Mouse (Mus musculus) kidney, postnatal 0 days (tissue): Measurements from ENCODE around the gene Hmcn1. TPM values are rescaled to one million over a fixed set of nuclear protein-coding genes. Genes with fewer than 3 reads are reported as not detected.

Source experiments
- ATAC-seq: fragments of 200-750 bp; cut with Nextera tagmentation; replicated peaks from 2 replicates; pipeline ENCODE4 v1.8.0; 2017; ENCODE audit warnings: low read depth, moderate number of reproducible peaks, moderate TSS enrichment, moderate library complexity; ENCODE audit not compliant: low FRiP score
- DNase-seq: peaks from one replicate; pipeline ENCODE4 v3.0.0-alpha.2; 2016; ENCODE audit warnings: low spot score
- H3K27ac ChIP-seq: fragments of 300-500 bp; sonication (generic); 2 replicates; pipeline ENCODE4 v1.5.1; 2014; ENCODE audit warnings: mild to moderate bottlenecking
- H3K27me3 ChIP-seq: fragments of 300-500 bp; sonication (generic); 2 replicates; pipeline ENCODE4 v1.6.1; 2014; ENCODE audit warnings: low read length, mixed read lengths; ENCODE audit not compliant: insufficient read depth
- H3K36me3 ChIP-seq: fragments of 300-500 bp; sonication (generic); 2 replicates; pipeline ENCODE4 v1.6.1; 2014; ENCODE audit warnings: low read length, mixed read lengths; ENCODE audit not compliant: insufficient read depth
- H3K4me1 ChIP-seq: fragments of 300-500 bp; sonication (generic); replicated peaks from 2 replicates; pipeline ENCODE4 v1.6.1; 2014; ENCODE audit warnings: antibody characterized with exemption, low read length, mixed read lengths; ENCODE audit not compliant: insufficient read depth
- H3K4me2 ChIP-seq: fragments of 300-500 bp; sonication (generic); 2 replicates; pipeline ENCODE4 v1.6.1; 2014; ENCODE audit warnings: mild to moderate bottlenecking, low read length, moderate library complexity, mixed read lengths
- H3K4me3 ChIP-seq: fragments of 300-500 bp; sonication (generic); replicated peaks from 2 replicates; pipeline ENCODE4 v1.5.1; 2014; ENCODE audit warnings: low read depth, low read length
- H3K9ac ChIP-seq: fragments of 300-500 bp; sonication (generic); 2 replicates; pipeline ENCODE4 v1.6.1; 2014; ENCODE audit warnings: low read depth, low read length
- H3K9me3 ChIP-seq: fragments of 300-500 bp; sonication (generic); replicated peaks from 2 replicates; pipeline ENCODE4 v1.6.1; 2016; ENCODE audit warnings: low read length, inconsistent platforms, mixed read lengths
- CTCF ChIP-seq: IDR thresholded peaks from 2 replicates; pipeline ENCODE4 v1.5.1; 2016; ENCODE audit warnings: antibody characterized with exemption, low read depth, mild to moderate bottlenecking, moderate library complexity
- WGBS: fragments of 180-500 bp; shearing (Covaris S2); extraction: QIAGEN DNeasy Blood & Tissue Kit; methylation state at CpG from one replicate; pipeline ENCODE4 v1.1.7; 2014; 5-methylcytosine and 5-hydroxymethylcytosine counted together
- polyA plus RNA-seq: library from polyadenylated mRNA; unstranded; fragments of >200 nt; fragmentation: Nextera tagmentation; extraction: Ambion mirVana; gene quantifications from 2 replicates; pipeline ENCODE4 v1.2.1, GENCODE M21; 2015

Gene Hmcn1
- polyA plus RNA-seq, 1 experiment from 2014 or later: 31.6 TPM

DNA sequence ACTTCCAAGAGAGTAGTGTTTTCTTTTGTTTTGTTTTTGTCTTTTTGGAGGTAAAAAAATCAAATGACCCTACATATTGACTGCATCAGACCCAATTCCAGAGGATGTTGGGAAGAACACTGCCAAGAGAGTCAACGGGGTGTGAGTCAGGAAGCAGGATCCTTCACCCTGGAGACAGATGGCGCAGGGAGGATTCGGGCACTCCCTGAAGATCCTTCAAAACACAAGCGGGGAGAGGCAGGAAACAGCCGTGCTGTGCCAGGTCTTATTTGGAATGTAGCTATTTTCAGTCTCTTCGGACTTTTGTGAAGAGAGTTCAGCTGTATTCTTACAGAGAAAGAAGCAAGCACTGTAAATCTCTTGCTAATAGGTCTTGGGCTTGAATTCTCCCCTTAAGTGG, 120.0 kb downstream of the Hmcn1 start:
- Histone ChIP-seq H3K9ac (no peak overlapping the region), H3K4me2 (no peak overlapping the region), H3K36me3 (no peaks in the 10 kb centered on the region), H3K27me3 (no peaks in the 10 kb centered on the region), H3K4me1 (no peaks in the 10 kb centered on the region), H3K27ac (peak overlapping the region; percentile 44), H3K9me3 (no peaks in the 10 kb centered on the region), H3K4me3 (no peak overlapping the region)
- TF ChIP-seq CTCF: no peak
- 25% methylated on average over 6 of the region's 6 CpGs for WGBS
- ATAC-seq (no peak; the same call in 1 of the 2 replicates), DNase-seq (peak; percentile 84)

DNA sequence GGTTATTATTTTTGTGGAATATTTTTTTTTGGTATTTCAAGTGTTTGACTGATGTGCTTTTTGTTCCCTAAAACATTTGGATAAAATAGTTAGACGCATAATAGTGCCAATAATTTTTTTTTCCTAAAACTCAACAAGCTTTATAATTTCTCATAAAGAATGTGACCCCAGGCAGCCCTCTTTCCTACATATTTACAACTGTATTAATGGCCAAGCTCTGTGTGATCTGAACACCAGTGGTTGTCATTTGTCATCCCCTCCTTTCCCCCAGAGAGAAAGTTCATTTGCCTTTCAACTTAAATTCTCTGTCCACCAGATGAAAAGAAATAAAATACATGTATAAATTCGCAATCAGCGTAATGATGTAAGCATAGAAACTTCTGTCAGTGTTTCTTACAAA, 121.1 kb downstream of the Hmcn1 start:
- TF ChIP-seq CTCF: no peak
- no peak overlapping the region for H3K9ac ChIP-seq
- DNase-seq (peak; percentile 81), ATAC-seq (no peak)
- H3K4me1 ChIP-seq: no peaks in the 10 kb centered on the region
- no peak overlapping the region for H3K4me2 ChIP-seq
- H3K9me3 ChIP-seq: no peaks in the 10 kb centered on the region
- WGBS: 72% methylated on average over 3 of the region's 3 CpGs
- no peak overlapping the region for H3K27ac ChIP-seq
- H3K27me3 ChIP-seq: no peaks in the 10 kb centered on the region
- no peak overlapping the region for H3K4me3 ChIP-seq
- no peaks in the 10 kb centered on the region for H3K36me3 ChIP-seq

DNA sequence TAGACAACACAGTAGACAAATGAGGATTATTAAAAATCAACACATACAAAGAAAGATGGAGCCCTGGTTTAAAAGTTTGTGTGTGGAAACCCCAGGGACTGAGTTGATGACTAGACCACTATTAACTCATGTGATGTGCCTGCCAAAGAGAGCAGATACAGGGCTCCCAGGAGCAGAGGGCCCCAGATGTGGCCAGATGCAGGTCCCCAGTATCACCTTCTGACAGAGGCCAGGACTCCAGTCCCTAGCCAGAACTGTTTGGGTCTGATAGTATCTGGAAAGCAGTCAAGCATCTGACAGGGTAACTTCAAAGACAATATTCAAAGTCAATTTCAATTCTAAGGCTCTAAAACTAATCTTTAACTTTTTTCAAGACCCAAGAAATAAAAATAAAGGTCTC, 124.0 kb downstream of the Hmcn1 start:
- no peaks in the 10 kb centered on the region for H3K4me1 ChIP-seq
- no peak overlapping the region for H3K27ac ChIP-seq
- no peaks in the 10 kb centered on the region for H3K27me3 ChIP-seq
- no peaks in the 10 kb centered on the region for H3K9me3 ChIP-seq
- ATAC-seq (no peak), DNase-seq (no peak)
- TF ChIP-seq CTCF: no peak
- H3K4me2 ChIP-seq: no peak overlapping the region
- no peak overlapping the region for H3K4me3 ChIP-seq
- H3K36me3 ChIP-seq: no peaks in the 10 kb centered on the region
- no peak overlapping the region for H3K9ac ChIP-seq

DNA sequence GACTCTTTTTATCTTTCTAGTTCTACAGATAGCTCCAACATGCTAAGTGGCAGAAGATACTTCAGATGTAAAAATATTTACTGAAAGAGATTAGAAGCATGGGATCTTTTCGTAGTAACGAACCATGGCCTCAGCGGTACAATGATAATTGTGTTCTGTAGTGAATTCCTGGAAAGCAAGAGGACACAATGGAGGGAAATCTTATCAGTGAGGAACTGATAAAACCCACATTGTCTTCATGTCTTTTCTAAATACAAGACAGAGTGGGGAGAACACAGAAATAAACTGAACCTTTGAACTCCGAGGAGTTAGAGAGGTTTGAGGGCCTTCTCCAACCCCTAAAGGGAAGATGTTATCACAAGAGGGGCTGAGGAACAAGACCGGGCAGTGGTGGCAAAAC, 126.6 kb downstream of the Hmcn1 start:
- Histone ChIP-seq H3K27me3 (no peaks in the 10 kb centered on the region), H3K9ac (no peak overlapping the region), H3K36me3 (no peaks in the 10 kb centered on the region), H3K4me1 (no peaks in the 10 kb centered on the region), H3K27ac (no peak overlapping the region), H3K9me3 (no peaks in the 10 kb centered on the region), H3K4me3 (no peak overlapping the region), H3K4me2 (no peak overlapping the region)
- DNase-seq (no peak), ATAC-seq (no peak)
- TF ChIP-seq CTCF: no peak
- WGBS: 67% methylated on average over 5 of the region's 5 CpGs

DNA sequence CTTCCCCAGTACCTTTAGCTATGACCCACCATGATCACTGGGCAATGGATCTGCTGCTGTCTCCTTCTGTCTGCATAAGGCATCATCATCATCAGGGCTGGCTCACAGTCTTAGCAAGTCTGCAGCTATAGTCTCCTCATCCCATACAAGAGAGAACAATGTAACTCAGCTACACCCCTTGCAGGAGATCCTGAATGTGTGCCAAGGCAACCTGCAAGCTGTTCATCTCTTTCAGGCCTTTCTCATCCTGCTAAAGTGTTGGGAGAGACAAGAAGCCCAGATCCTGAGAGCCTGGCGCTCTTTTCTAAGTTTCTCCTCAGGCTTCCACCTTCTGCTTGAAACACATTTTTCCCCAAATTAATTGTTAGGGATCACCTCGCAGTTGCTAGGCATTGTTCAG, 135.5 kb downstream of the Hmcn1 start:
- H3K9ac ChIP-seq: no peak overlapping the region
- H3K27ac ChIP-seq: no peak overlapping the region
- H3K9me3 ChIP-seq: no peaks in the 10 kb centered on the region
- DNase-seq (no peak), ATAC-seq (no peak)
- TF ChIP-seq CTCF: no peak
- no peak overlapping the region for H3K4me2 ChIP-seq
- H3K36me3 ChIP-seq: no peaks in the 10 kb centered on the region
- H3K4me1 ChIP-seq: no peaks in the 10 kb centered on the region
- H3K4me3 ChIP-seq: no peak overlapping the region
- no peaks in the 10 kb centered on the region for H3K27me3 ChIP-seq
- whole genome bisulfite sequencing: 93% methylated on average over 2 of the region's 2 CpGs

DNA sequence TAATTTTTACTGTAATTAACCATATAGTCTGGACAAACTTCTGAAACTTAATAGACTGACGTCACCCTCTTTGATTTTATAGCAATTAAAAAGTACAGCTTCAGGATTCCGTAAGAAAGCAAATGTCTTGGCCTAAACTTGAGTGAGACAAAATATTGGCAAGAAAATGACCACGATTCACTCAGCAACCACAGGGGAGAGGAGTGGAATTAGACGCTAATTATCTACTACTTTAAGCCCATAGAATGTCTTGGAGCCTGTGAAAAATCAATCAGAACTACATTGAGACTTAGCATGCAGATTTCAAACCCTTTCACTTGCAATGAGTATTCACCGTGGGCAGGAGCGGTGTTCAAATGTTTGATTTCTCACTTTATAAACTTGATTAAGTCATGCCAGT, 159.8 kb downstream of the Hmcn1 start:
- WGBS: 82% methylated on average over 6 of the region's 6 CpGs
- ATAC-seq (no peak), DNase-seq (no peak)
- H3K4me2 ChIP-seq: no peak overlapping the region
- no peaks in the 10 kb centered on the region for H3K4me1 ChIP-seq
- no peak overlapping the region for H3K27ac ChIP-seq
- no peak for TF ChIP-seq CTCF
- H3K9me3 ChIP-seq: no peaks in the 10 kb centered on the region
- no peaks in the 10 kb centered on the region for H3K36me3 ChIP-seq
- no peak overlapping the region for H3K9ac ChIP-seq
- H3K4me3 ChIP-seq: no peak overlapping the region
- H3K27me3 ChIP-seq: no peaks in the 10 kb centered on the region

DNA sequence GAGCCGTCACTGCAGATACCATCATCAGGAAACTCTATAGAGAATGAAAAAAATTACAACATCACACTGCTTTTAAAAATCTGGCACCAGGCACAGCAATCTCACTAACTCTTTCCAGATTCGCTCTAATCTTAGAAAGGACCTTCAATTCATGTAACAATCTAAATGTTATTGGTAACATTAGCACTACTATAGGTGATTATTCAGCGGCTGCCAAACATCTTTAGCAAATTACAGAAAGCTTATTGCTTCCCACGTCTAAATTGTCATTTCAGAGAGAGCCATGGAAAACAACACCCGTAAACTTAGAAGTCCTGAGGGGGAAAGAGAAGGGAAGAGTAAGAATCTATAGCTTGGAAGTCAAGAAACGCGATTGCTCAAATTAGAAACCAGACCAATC, 163.4 kb downstream of the Hmcn1 start:
- no peak overlapping the region for H3K9ac ChIP-seq
- 71% methylated on average over 7 of the region's 7 CpGs for WGBS
- no peaks in the 10 kb centered on the region for H3K4me1 ChIP-seq
- no peak overlapping the region for H3K4me2 ChIP-seq
- H3K4me3 ChIP-seq: no peak overlapping the region
- no peak for DNase-seq
- no peak overlapping the region for H3K27ac ChIP-seq
- no peaks in the 10 kb centered on the region for H3K9me3 ChIP-seq
- no peak for TF ChIP-seq CTCF
- no peaks in the 10 kb centered on the region for H3K36me3 ChIP-seq
- no peaks in the 10 kb centered on the region for H3K27me3 ChIP-seq
- ATAC-seq: no peak
